Mouse (Mus musculus): Measurements from ENCODE around the gene Dcun1d3. TPM values are rescaled to one million over a fixed set of nuclear protein-coding genes. Genes with fewer than 3 reads are reported as not detected.

The Dcun1d3 gene
- 10 to 100 TPM; 15.6 to 22.6 TPM for total RNA-seq (2023)

GRCm38 (mm10) chr7:119895639-119896512, at the start of gene Dcun1d3, which contains the start of gene Lyrm1:
TSS of gene Dcun1d3 (minus strand) at chr7:119896298.
TSS of gene Lyrm1 (plus strand) at chr7:119895861.

Other genes starting within 250 kb of the Dcun1d3 start
- not detected for gene Acsm4, start 206.3 kb downstream of the Dcun1d3 start, total RNA-seq (2023)
- 10 to 100 TPM; 12.0 to 15.1 TPM for gene Thumpd1, start 175.5 kb downstream of the Dcun1d3 start, total RNA-seq (2023)
- gene Acsm3, start 135.4 kb downstream of the Dcun1d3 start, total RNA-seq (2023): not detected
- gene Rexo5, start 102.3 kb downstream of the Dcun1d3 start, total RNA-seq (2023): 10 to 100 TPM; 12.6 to 21.6 TPM
- gene Eri2, start 102.2 kb downstream of the Dcun1d3 start, total RNA-seq (2023): 1 to 10 TPM; 4.4 to 5.1 TPM
- 1 to 10 TPM; 3.9 to 5.8 TPM for gene Lyrm1, start 437 bp downstream of the Dcun1d3 start, total RNA-seq (2023)
- not detected for gene Dnah3, start 199.0 kb upstream of the Dcun1d3 start, total RNA-seq (2023)
- 10 to 100 TPM in 1 of 2 experiments, 1 to 10 TPM in 1; 8.2 to 10.7 TPM for gene Tmem159, start 206.1 kb upstream of the Dcun1d3 start, total RNA-seq (2023)
- not detected for gene Zp2, start 249.0 kb upstream of the Dcun1d3 start, total RNA-seq (2023)